Mouse (Mus musculus) ovary, postnatal 36 days (tissue): ENCODE results near the gene Myo5a.
A peak's percentile ranks its signal among the peaks of the same experiment; 100 is the strongest.

Experiments used
- DNase-seq: peaks from one replicate; pipeline ENCODE4 v3.0.0; 2022; ENCODE audit warnings: low spot score, mixed read lengths

Gene Myo5a

GRCm38 (mm10) chr9:75201506-75201905 lies 130.7 kb downstream of the Myo5a start:
- no peak for DNase-seq

GRCm38 (mm10) chr9:75202036-75202435 lies 131.2 kb downstream of the Myo5a start:
- no peak for DNase-seq

GRCm38 (mm10) chr9:75209246-75209645 lies 138.4 kb downstream of the Myo5a start:
- no peak for DNase-seq

- DNase-seq: no peak
Measured at GRCm38 (mm10) chr9:75210269-75210668, 139.5 kb downstream of the Myo5a start.

GRCm38 (mm10) chr9:75214743-75215413 lies 144.1 kb downstream of the Myo5a start:
- no peak for DNase-seq

- DNase-seq: no peak
Measured at GRCm38 (mm10) chr9:75219942-75220341, 149.1 kb downstream of the Myo5a start.

- DNase-seq: no peak
Measured at GRCm38 (mm10) chr9:75221420-75222287, 150.8 kb downstream of the Myo5a start.

- peak; percentile 72 for DNase-seq
Measured at GRCm38 (mm10) chr9:75231841-75232746, 161.3 kb downstream of the Myo5a start, which contains the start of gene Myo5c. Gene Myo5c, plus strand, starts transcription at chr9:75232020.

GRCm38 (mm10) chr9:75232860-75233259 lies 162.0 kb downstream of the Myo5a start:
- no peak for DNase-seq

- DNase-seq: no peak
Measured at GRCm38 (mm10) chr9:75234271-75234741, 163.5 kb downstream of the Myo5a start.

- no peak for DNase-seq
Measured at GRCm38 (mm10) chr9:75234983-75235627, 164.3 kb downstream of the Myo5a start.

- DNase-seq: no peak
Measured at GRCm38 (mm10) chr9:75235696-75236095, 164.9 kb downstream of the Myo5a start.

GRCm38 (mm10) chr9:75236416-75237308 lies 165.8 kb downstream of the Myo5a start:
- no peak for DNase-seq

GRCm38 (mm10) chr9:75238179-75238578 lies 167.4 kb downstream of the Myo5a start:
- no peak for DNase-seq

- DNase-seq: no peak
Measured at GRCm38 (mm10) chr9:75243052-75243451, 172.2 kb downstream of the Myo5a start.

- no peak for DNase-seq
Measured at GRCm38 (mm10) chr9:75243730-75244406, 173.1 kb downstream of the Myo5a start.

- no peak for DNase-seq
Measured at GRCm38 (mm10) chr9:75244527-75244926, 173.7 kb downstream of the Myo5a start.

- DNase-seq: no peak
Measured at GRCm38 (mm10) chr9:75246080-75246930, 175.5 kb downstream of the Myo5a start.

- DNase-seq: no peak
Measured at GRCm38 (mm10) chr9:75247870-75248269, 177.1 kb downstream of the Myo5a start.
